Mouse (Mus musculus) thymus, postnatal 14 days (tissue): Measurements from ENCODE around the gene Fam71a.
"Not testable (repeated sequence)": the region's sequence is repeated elsewhere in the genome, so short reads cannot be mapped to it uniquely, and the experiment has no call there.

Experiments used
- DNase-seq: peaks from one replicate; pipeline ENCODE4 v3.0.0; 2021

The Fam71a gene

GRCm38 (mm10) chr1:191181469-191182259 lies 17.0 kb upstream of the Fam71a start:
- no peak for DNase-seq

GRCm38 (mm10) chr1:191180397-191180796 lies 15.8 kb upstream of the Fam71a start:
- DNase-seq, result no peak

- no peak for DNase-seq
Measured at GRCm38 (mm10) chr1:191179846-191180245, 15.2 kb upstream of the Fam71a start.

- no peak for DNase-seq
Measured at GRCm38 (mm10) chr1:191178511-191179188, 14.0 kb upstream of the Fam71a start.

- no peak for DNase-seq
Measured at GRCm38 (mm10) chr1:191176887-191177286, 12.3 kb upstream of the Fam71a start.

GRCm38 (mm10) chr1:191172487-191172886 lies 7.9 kb upstream of the Fam71a start:
- DNase-seq, result no peak

- no peak for DNase-seq
Measured at GRCm38 (mm10) chr1:191170444-191170843, 5.8 kb upstream of the Fam71a start.

- DNase-seq, result no peak
Measured at GRCm38 (mm10) chr1:191166189-191166588, 1.6 kb upstream of the Fam71a start.

GRCm38 (mm10) chr1:191154314-191154713 lies 10.3 kb downstream of the Fam71a start:
- DNase-seq, result no peak

GRCm38 (mm10) chr1:191153052-191153451 lies 11.6 kb downstream of the Fam71a start:
- DNase-seq, result peak; percentile 34

GRCm38 (mm10) chr1:191150924-191151605 lies 13.6 kb downstream of the Fam71a start:
- DNase-seq, result no peak

- DNase-seq, result not testable (repeated sequence)
Measured at GRCm38 (mm10) chr1:191149489-191149888, 15.1 kb downstream of the Fam71a start.

- DNase-seq, result no peak
Measured at GRCm38 (mm10) chr1:191140983-191141382, 23.6 kb downstream of the Fam71a start.

GRCm38 (mm10) chr1:191138874-191139495 lies 25.6 kb downstream of the Fam71a start:
- no peak for DNase-seq

- no peak for DNase-seq
Measured at GRCm38 (mm10) chr1:191138436-191138835, 26.2 kb downstream of the Fam71a start.

- DNase-seq, result no peak
Measured at GRCm38 (mm10) chr1:191135406-191135805, 29.2 kb downstream of the Fam71a start.

GRCm38 (mm10) chr1:191132934-191133333 lies 31.7 kb downstream of the Fam71a start:
- no peak for DNase-seq

GRCm38 (mm10) chr1:191132240-191132639 lies 32.4 kb downstream of the Fam71a start:
- DNase-seq, result no peak

- no peak for DNase-seq
Measured at GRCm38 (mm10) chr1:191131692-191132091, 32.9 kb downstream of the Fam71a start.

- peak; percentile 75 for DNase-seq
Measured at GRCm38 (mm10) chr1:191125811-191126638, 38.6 kb downstream of the Fam71a start.

- DNase-seq, result no peak
Measured at GRCm38 (mm10) chr1:191124288-191124687, 40.3 kb downstream of the Fam71a start.

- DNase-seq, result no peak
Measured at GRCm38 (mm10) chr1:191123696-191124095, 40.9 kb downstream of the Fam71a start.
